Mouse (Mus musculus): ENCODE results near the gene Golga5. TPM values are rescaled to one million over a fixed set of nuclear protein-coding genes. Genes with fewer than 3 reads are reported as not detected.
A peak's percentile ranks its signal among the peaks of the same experiment; 100 is the strongest.

Golga5 gene
- polyA plus RNA-seq, 1 experiment from 2014 or later: 35.3 TPM

- H3K9me3 ChIP-seq: no peaks in the 10 kb centered on the region
- H3K27ac ChIP-seq: no peak overlapping the region
- H3K4me1 ChIP-seq: no peaks in the 10 kb centered on the region
- 90% methylated on average over 5 of the region's 5 CpGs for WGBS
- H3K4me3 ChIP-seq: no peak overlapping the region
- no peaks in the 10 kb centered on the region for H3K27me3 ChIP-seq (replicated peaks)
- peaks cover 43% of the 10 kb centered on the region for H3K36me3 ChIP-seq
- no peak overlapping the region for H3K9ac ChIP-seq
- ATAC-seq (ENCODE audit: low FRiP score, low read depth): no peak
- H3K4me2 ChIP-seq (replicated peaks): no peak overlapping the region
These were observed 30.3 kb downstream of the Golga5 start for GRCm38 (mm10) chr12:102499210-102499609.

GRCm38 (mm10) chr12:102499723-102500122 is 30.8 kb downstream of the Golga5 start:
- H3K27ac ChIP-seq: no peak overlapping the region
- 71% methylated on average over 4 of the region's 4 CpGs for WGBS
- no peak overlapping the region for H3K4me2 ChIP-seq (replicated peaks)
- H3K4me1 ChIP-seq: no peaks in the 10 kb centered on the region
- no peak overlapping the region for H3K4me3 ChIP-seq
- peaks cover 41% of the 10 kb centered on the region for H3K36me3 ChIP-seq
- no peaks in the 10 kb centered on the region for H3K9me3 ChIP-seq
- no peak overlapping the region for H3K9ac ChIP-seq
- no peaks in the 10 kb centered on the region for H3K27me3 ChIP-seq (replicated peaks)
- ATAC-seq (ENCODE audit: low FRiP score, low read depth): no peak

- Histone ChIP-seq H3K9me3 (no peaks in the 10 kb centered on the region), H3K4me1 (no peaks in the 10 kb centered on the region), H3K27ac (no peak overlapping the region), H3K4me2 (replicated peaks) (no peak overlapping the region), H3K9ac (no peak overlapping the region), H3K4me3 (no peak overlapping the region), H3K27me3 (replicated peaks) (no peaks in the 10 kb centered on the region), H3K36me3 (peaks cover 32% of the 10 kb centered on the region)
- 90% methylated on average over 2 of the region's 2 CpGs for WGBS
- ATAC-seq (ENCODE audit: low FRiP score, low read depth): no peak
These were observed 32.1 kb downstream of the Golga5 start for GRCm38 (mm10) chr12:102501038-102501437.

GRCm38 (mm10) chr12:102501848-102502595 is 33.1 kb downstream of the Golga5 start:
- WGBS: 87% methylated on average over 8 of the region's 8 CpGs
- ATAC-seq (ENCODE audit: low FRiP score, low read depth): no peak
- Histone ChIP-seq H3K27ac (no peak overlapping the region), H3K9ac (no peak overlapping the region), H3K4me2 (replicated peaks) (no peak overlapping the region), H3K4me3 (no peak overlapping the region), H3K4me1 (no peaks in the 10 kb centered on the region), H3K27me3 (replicated peaks) (no peaks in the 10 kb centered on the region), H3K36me3 (peaks cover 23% of the 10 kb centered on the region), H3K9me3 (no peaks in the 10 kb centered on the region)

- H3K9me3 ChIP-seq: no peaks in the 10 kb centered on the region
- H3K4me3 ChIP-seq: no peak overlapping the region
- 60% methylated on average over 9 of the region's 9 CpGs for WGBS
- H3K9ac ChIP-seq: no peak overlapping the region
- no peak overlapping the region for H3K4me2 ChIP-seq (replicated peaks)
- no peaks in the 10 kb centered on the region for H3K4me1 ChIP-seq
- no peaks in the 10 kb centered on the region for H3K27me3 ChIP-seq (replicated peaks)
- no peaks in the 10 kb centered on the region for H3K36me3 ChIP-seq
- no peak for ATAC-seq (ENCODE audit: low FRiP score, low read depth)
- no peak overlapping the region for H3K27ac ChIP-seq
These were observed 36.3 kb downstream of the Golga5 start for GRCm38 (mm10) chr12:102505131-102505713.

GRCm38 (mm10) chr12:102505949-102506348 is 37.0 kb downstream of the Golga5 start:
- H3K9ac ChIP-seq: no peak overlapping the region
- no peak for ATAC-seq (ENCODE audit: low FRiP score, low read depth)
- H3K27me3 ChIP-seq (replicated peaks): no peaks in the 10 kb centered on the region
- no peak overlapping the region for H3K27ac ChIP-seq
- no peak overlapping the region for H3K4me3 ChIP-seq
- H3K36me3 ChIP-seq: no peaks in the 10 kb centered on the region
- H3K4me2 ChIP-seq (replicated peaks): no peak overlapping the region
- no peaks in the 10 kb centered on the region for H3K4me1 ChIP-seq
- H3K9me3 ChIP-seq: no peaks in the 10 kb centered on the region
- 91% methylated on average over 7 of the region's 7 CpGs for WGBS

GRCm38 (mm10) chr12:102511363-102511762 is 42.4 kb downstream of the Golga5 start:
- no peak overlapping the region for H3K27ac ChIP-seq

GRCm38 (mm10) chr12:102514151-102514550 is 45.2 kb downstream of the Golga5 start:
- H3K36me3 ChIP-seq: no peaks in the 10 kb centered on the region
- no peak overlapping the region for H3K27ac ChIP-seq
- no peaks in the 10 kb centered on the region for H3K27me3 ChIP-seq (replicated peaks)
- no peak overlapping the region for H3K9ac ChIP-seq
- no peak overlapping the region for H3K4me3 ChIP-seq
- 73% methylated on average over 6 of the region's 6 CpGs for WGBS
- H3K9me3 ChIP-seq: no peaks in the 10 kb centered on the region
- H3K4me2 ChIP-seq (replicated peaks): no peak overlapping the region
- H3K4me1 ChIP-seq: no peaks in the 10 kb centered on the region; the same call in 1 of the 2 replicates
- no peak for ATAC-seq (ENCODE audit: low FRiP score, low read depth)

More at GRCm38 (mm10) chr12:102511363-102511762, 42.4 kb downstream of the Golga5 start:
- H3K36me3 ChIP-seq: no peaks in the 10 kb centered on the region
- H3K4me1 ChIP-seq: no peaks in the 10 kb centered on the region; the same call in 1 of the 2 replicates
- H3K9me3 ChIP-seq: no peaks in the 10 kb centered on the region
- no peak overlapping the region for H3K9ac ChIP-seq
- no peak overlapping the region for H3K4me3 ChIP-seq
- H3K27me3 ChIP-seq (replicated peaks): no peaks in the 10 kb centered on the region
- WGBS: 16% methylated on average over 3 of the region's 3 CpGs
- ATAC-seq (ENCODE audit: low FRiP score, low read depth): peak; percentile 44; the same call in 1 of the 2 replicates
- no peak overlapping the region for H3K4me2 ChIP-seq (replicated peaks)

- Histone ChIP-seq H3K4me3 (no peak overlapping the region), H3K27ac (no peak overlapping the region), H3K9me3 (no peaks in the 10 kb centered on the region), H3K4me1 (no peaks in the 10 kb centered on the region; the same call in 1 of the 2 replicates), H3K27me3 (replicated peaks) (no peaks in the 10 kb centered on the region), H3K4me2 (replicated peaks) (no peak overlapping the region), H3K36me3 (no peaks in the 10 kb centered on the region), H3K9ac (no peak overlapping the region)
- no peak for ATAC-seq (ENCODE audit: low FRiP score, low read depth)
- WGBS: 78% methylated on average over 6 of the region's 6 CpGs
These were observed 45.8 kb downstream of the Golga5 start for GRCm38 (mm10) chr12:102514751-102515150.

- Histone ChIP-seq H3K4me2 (replicated peaks) (no peak overlapping the region), H3K4me3 (no peak overlapping the region), H3K9ac (no peak overlapping the region), H3K36me3 (no peaks in the 10 kb centered on the region), H3K27me3 (replicated peaks) (no peaks in the 10 kb centered on the region), H3K9me3 (no peaks in the 10 kb centered on the region), H3K27ac (no peak overlapping the region), H3K4me1 (no peaks in the 10 kb centered on the region; the same call in 1 of the 2 replicates)
- 84% methylated on average over 4 of the region's 4 CpGs for WGBS
- ATAC-seq (ENCODE audit: low FRiP score, low read depth): no peak
These were observed 47.2 kb downstream of the Golga5 start for GRCm38 (mm10) chr12:102516151-102516550.

GRCm38 (mm10) chr12:102517647-102518046 is 48.7 kb downstream of the Golga5 start:
- no peak overlapping the region for H3K4me3 ChIP-seq
- 74% methylated on average over 13 of the region's 13 CpGs for WGBS
- H3K4me1 ChIP-seq: 0 out of 2 replicates have a peak, but pooled peaks cover 5% of the 10 kb centered on the region
- H3K27me3 ChIP-seq (replicated peaks): no peaks in the 10 kb centered on the region
- no peak overlapping the region for H3K27ac ChIP-seq
- H3K9me3 ChIP-seq: no peaks in the 10 kb centered on the region
- no peak overlapping the region for H3K9ac ChIP-seq
- ATAC-seq (ENCODE audit: low FRiP score, low read depth): no peak
- no peaks in the 10 kb centered on the region for H3K36me3 ChIP-seq
- H3K4me2 ChIP-seq (replicated peaks): no peak overlapping the region

- Histone ChIP-seq H3K4me3 (no peak overlapping the region), H3K4me2 (replicated peaks) (no peak overlapping the region), H3K36me3 (no peaks in the 10 kb centered on the region), H3K9ac (no peak overlapping the region), H3K4me1 (0 out of 2 replicates have a peak, but pooled peaks cover 5% of the 10 kb centered on the region), H3K27me3 (replicated peaks) (no peaks in the 10 kb centered on the region), H3K27ac (no peak overlapping the region), H3K9me3 (no peaks in the 10 kb centered on the region)
- 91% methylated on average over 12 of the region's 12 CpGs for WGBS
- ATAC-seq (ENCODE audit: low FRiP score, low read depth): no peak
These were observed 51.2 kb downstream of the Golga5 start for GRCm38 (mm10) chr12:102519929-102520720.

Measured in neural tube, embryonic 12.5 days (tissue).